Mouse (Mus musculus): ENCODE data around the gene Gemin6. TPM values are rescaled to one million over a fixed set of nuclear protein-coding genes. Genes with fewer than 3 reads are reported as not detected.
"Not testable (repeated sequence)": the region's sequence is repeated elsewhere in the genome, so short reads cannot be mapped to it uniquely, and the experiment has no call there.

The Gemin6 gene
- polyA plus RNA-seq, 1 experiment from 2014 or later = 18.8 TPM

- no peaks in the 10 kb centered on the region for H3K9me3 ChIP-seq (replicated peaks)
- H3K27me3 ChIP-seq (replicated peaks) = no peaks in the 10 kb centered on the region
- peak; percentile 92 for ATAC-seq (ENCODE audit: low FRiP score)
- H3K36me3 ChIP-seq = peaks cover 22% of the 10 kb centered on the region
- H3K4me2 ChIP-seq = peak within 1 kb of the TSS; percentile 89
- under 1% methylated on average over 81 of the region's 95 CpGs for WGBS
- H3K4me1 ChIP-seq = peaks cover 18% of the 10 kb centered on the region
- peak within 1 kb of the TSS; percentile 93 for H3K4me3 ChIP-seq (replicated peaks)
- peak within 1 kb of the TSS; percentile 99 for H3K9ac ChIP-seq (replicated peaks)
- peak within 1 kb of the TSS; percentile 100 for H3K27ac ChIP-seq (replicated peaks)
Observed at GRCm38 (mm10) chr17:80206671-80207581, 17.3 kb upstream of the Gemin6 start, which contains the start of the genes Srsf7 and Ttc39d. Gene Srsf7, minus strand, starts transcription at chr17:80207307. Gene Ttc39d, plus strand, starts transcription at chr17:80207460.

GRCm38 (mm10) chr17:80213998-80214397 lies 10.2 kb upstream of the Gemin6 start:
- H3K27me3 ChIP-seq (replicated peaks); H3K9me3 ChIP-seq (replicated peaks); H3K4me3 ChIP-seq (replicated peaks); H3K36me3 ChIP-seq; H3K9ac ChIP-seq (replicated peaks); H3K4me1 ChIP-seq; ATAC-seq (ENCODE audit: low FRiP score); H3K27ac ChIP-seq (replicated peaks); H3K4me2 ChIP-seq: not testable (repeated sequence)
- 94% methylated on average over 4 of the region's 4 CpGs for WGBS

GRCm38 (mm10) chr17:80220131-80220530 lies 4.1 kb upstream of the Gemin6 start:
- H3K9me3 ChIP-seq (replicated peaks) = no peaks in the 10 kb centered on the region
- peaks cover 8% of the 10 kb centered on the region for H3K4me1 ChIP-seq
- H3K36me3 ChIP-seq = no peaks in the 10 kb centered on the region
- no peak overlapping the region for H3K4me2 ChIP-seq
- WGBS = 70% methylated on average over 2 of the region's 2 CpGs
- no peak overlapping the region for H3K4me3 ChIP-seq (replicated peaks)
- no peak overlapping the region for H3K27ac ChIP-seq (replicated peaks)
- no peaks in the 10 kb centered on the region for H3K27me3 ChIP-seq (replicated peaks)
- no peak overlapping the region for H3K9ac ChIP-seq (replicated peaks)
- ATAC-seq (ENCODE audit: low FRiP score) = no peak

DNA sequence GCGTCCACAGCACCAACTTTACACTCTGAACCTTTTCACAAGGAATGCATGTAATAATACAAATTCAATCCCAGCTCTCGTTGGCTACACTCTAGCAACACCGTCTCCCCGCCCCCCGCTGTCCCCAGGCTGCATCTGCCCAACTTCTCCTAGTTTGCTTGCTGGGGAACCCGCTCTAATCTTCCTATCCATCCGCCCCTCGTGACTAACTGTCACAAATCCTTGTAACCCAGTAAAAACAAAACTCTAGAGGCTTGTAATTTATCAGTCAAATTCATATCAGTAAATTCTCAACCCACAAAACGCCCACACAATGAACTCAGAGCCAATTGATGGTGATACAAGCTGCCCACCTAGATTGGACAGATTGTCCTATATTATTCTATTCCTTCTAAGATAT lies 3.0 kb upstream of the Gemin6 start:
- Histone ChIP-seq H3K4me1 (peaks cover 9% of the 10 kb centered on the region), H3K9me3 (replicated peaks) (no peaks in the 10 kb centered on the region), H3K4me2 (no peak overlapping the region)

DNA sequence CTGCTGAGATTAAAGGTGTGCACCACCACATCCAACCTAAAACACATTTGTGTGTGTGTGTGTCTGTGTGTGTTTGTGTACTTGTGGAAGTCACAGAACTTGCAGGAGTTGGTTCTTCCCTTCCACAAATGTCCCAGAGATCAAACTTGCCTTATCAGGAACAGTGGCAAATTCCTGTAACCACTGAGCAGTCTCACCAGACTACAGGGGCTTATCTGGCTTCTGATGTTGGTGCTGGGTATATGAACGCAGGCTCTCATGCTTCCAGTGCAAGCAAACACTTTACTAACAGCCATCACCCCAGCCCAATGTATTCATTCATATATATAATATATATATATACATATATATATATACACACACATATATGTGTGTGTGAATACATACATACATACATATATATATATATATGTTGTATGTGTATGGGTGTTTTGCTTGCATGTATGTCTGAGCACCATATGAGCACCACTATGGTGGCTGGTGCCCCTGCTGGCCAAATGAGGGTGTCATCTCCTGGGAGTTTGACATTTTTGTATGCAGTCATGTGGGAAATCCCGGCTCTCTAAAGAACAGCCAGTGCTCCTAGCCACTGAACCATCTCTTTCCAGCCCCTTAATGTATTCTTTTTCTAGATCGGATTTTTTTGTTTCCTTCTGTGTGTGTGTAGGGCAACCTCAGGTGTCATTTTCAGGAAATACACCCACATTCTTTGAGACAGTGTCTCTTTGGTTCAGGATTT lies 2.2 kb upstream of the Gemin6 start:
- no peak overlapping the region for H3K27ac ChIP-seq (replicated peaks)
- no peak overlapping the region for H3K9ac ChIP-seq (replicated peaks)
- no peaks in the 10 kb centered on the region for H3K9me3 ChIP-seq (replicated peaks)
- 64% methylated on average over 3 of the region's 3 CpGs for WGBS
- H3K4me1 ChIP-seq = peaks cover 9% of the 10 kb centered on the region
- no peak overlapping the region for H3K4me2 ChIP-seq
- no peaks in the 10 kb centered on the region for H3K36me3 ChIP-seq
- H3K27me3 ChIP-seq (replicated peaks) = no peaks in the 10 kb centered on the region
- no peak for ATAC-seq (ENCODE audit: low FRiP score)
- H3K4me3 ChIP-seq (replicated peaks) = no peak overlapping the region

More for the DNA sequence above, 3.0 kb upstream of the Gemin6 start:
- Histone ChIP-seq H3K27me3 (replicated peaks) (no peaks in the 10 kb centered on the region), H3K27ac (replicated peaks) (no peak overlapping the region), H3K4me3 (replicated peaks) (no peak overlapping the region), H3K36me3 (no peaks in the 10 kb centered on the region), H3K9ac (replicated peaks) (no peak overlapping the region)
- 73% methylated on average over 9 of the region's 9 CpGs for WGBS
- no peak for ATAC-seq (ENCODE audit: low FRiP score)

GRCm38 (mm10) chr17:80223829-80224228 lies 412 bp upstream of the Gemin6 start:
- H3K36me3 ChIP-seq = no peaks in the 10 kb centered on the region
- ATAC-seq (ENCODE audit: low FRiP score) = peak; percentile 75
- 3% methylated on average over 9 of the region's 9 CpGs for WGBS

GRCm38 (mm10) chr17:80225142-80225541 lies 901 bp downstream of the Gemin6 start:
- not testable (repeated sequence) for H3K9me3 ChIP-seq (replicated peaks); H3K36me3 ChIP-seq; ATAC-seq (ENCODE audit: low FRiP score); H3K27me3 ChIP-seq (replicated peaks)
- Histone ChIP-seq H3K4me2 (peak overlapping the region; percentile 66), H3K27ac (replicated peaks) (peak overlapping the region; percentile 85), H3K4me3 (replicated peaks) (peak overlapping the region; percentile 61), H3K9ac (replicated peaks) (peak overlapping the region; percentile 64), H3K4me1 (peaks cover 16% of the 10 kb centered on the region)
- 56% methylated on average over 5 of the region's 5 CpGs for WGBS

More at GRCm38 (mm10) chr17:80223829-80224228, 412 bp upstream of the Gemin6 start:
- peak overlapping the region; percentile 64 for H3K9ac ChIP-seq (replicated peaks)
- no peaks in the 10 kb centered on the region for H3K27me3 ChIP-seq (replicated peaks)
- H3K9me3 ChIP-seq (replicated peaks) = no peaks in the 10 kb centered on the region
- H3K4me3 ChIP-seq (replicated peaks) = peak overlapping the region; percentile 61
- H3K4me2 ChIP-seq = peak overlapping the region; percentile 66
- peak overlapping the region; percentile 85 for H3K27ac ChIP-seq (replicated peaks)
- peaks cover 9% of the 10 kb centered on the region for H3K4me1 ChIP-seq

- Histone ChIP-seq H3K4me1 (peaks cover 13% of the 10 kb centered on the region), H3K9ac (replicated peaks) (no peak overlapping the region), H3K27ac (replicated peaks) (no peak overlapping the region), H3K4me3 (replicated peaks) (no peak overlapping the region), H3K4me2 (no peak overlapping the region), H3K36me3 (no peaks in the 10 kb centered on the region), H3K27me3 (replicated peaks) (no peaks in the 10 kb centered on the region), H3K9me3 (replicated peaks) (no peaks in the 10 kb centered on the region)
- WGBS = 81% methylated on average over 2 of the region's 2 CpGs
- no peak for ATAC-seq (ENCODE audit: low FRiP score)
Observed at GRCm38 (mm10) chr17:80229396-80229795, 5.2 kb downstream of the Gemin6 start.

DNA sequence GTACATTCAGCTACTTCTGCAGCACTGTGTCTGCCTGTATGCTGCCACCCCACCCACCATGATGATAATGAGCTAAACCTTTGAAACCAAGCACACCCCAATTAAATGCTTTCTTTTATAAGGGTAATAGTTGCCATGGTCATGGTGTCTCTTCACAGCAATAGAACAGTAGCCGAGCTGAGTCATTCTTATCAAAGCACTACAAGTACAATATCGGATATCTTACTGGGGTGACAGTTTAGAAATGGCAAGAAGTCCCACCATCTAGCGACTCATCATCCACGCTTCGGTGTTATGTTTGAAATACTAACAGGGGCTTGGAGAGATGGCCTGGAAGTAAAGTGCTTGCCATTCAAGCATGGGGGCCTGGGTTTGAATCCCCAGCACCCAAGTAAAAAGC lies 9.6 kb downstream of the Gemin6 start:
- Histone ChIP-seq H3K4me1 (peaks cover 7% of the 10 kb centered on the region; the same call in 1 of the 2 replicates), H3K27ac (replicated peaks) (no peak overlapping the region), H3K27me3 (replicated peaks) (no peaks in the 10 kb centered on the region), H3K4me3 (replicated peaks) (no peak overlapping the region), H3K9ac (replicated peaks) (no peak overlapping the region), H3K9me3 (replicated peaks) (no peaks in the 10 kb centered on the region), H3K4me2 (no peak overlapping the region), H3K36me3 (peaks cover 20% of the 10 kb centered on the region)
- WGBS = 95% methylated on average over 5 of the region's 5 CpGs
- ATAC-seq (ENCODE audit: low FRiP score) = no peak

- H3K4me2 ChIP-seq = no peak overlapping the region
- ATAC-seq (ENCODE audit: low FRiP score) = no peak
- 88% methylated on average over 7 of the region's 7 CpGs for WGBS
- peaks cover 24% of the 10 kb centered on the region for H3K36me3 ChIP-seq
- no peaks in the 10 kb centered on the region for H3K27me3 ChIP-seq (replicated peaks)
- H3K9me3 ChIP-seq (replicated peaks) = no peaks in the 10 kb centered on the region
- H3K4me1 ChIP-seq = peaks cover 2% of the 10 kb centered on the region; the same call in 1 of the 2 replicates
- no peak overlapping the region for H3K27ac ChIP-seq (replicated peaks)
- no peak overlapping the region for H3K9ac ChIP-seq (replicated peaks)
- H3K4me3 ChIP-seq (replicated peaks) = no peak overlapping the region
Observed at GRCm38 (mm10) chr17:80234376-80234775, 10.1 kb downstream of the Gemin6 start.

GRCm38 (mm10) chr17:80235477-80235876 lies 11.2 kb downstream of the Gemin6 start:
- H3K36me3 ChIP-seq = peaks cover 34% of the 10 kb centered on the region
- no peaks in the 10 kb centered on the region for H3K9me3 ChIP-seq (replicated peaks)
- H3K27me3 ChIP-seq (replicated peaks) = no peaks in the 10 kb centered on the region
- H3K4me1 ChIP-seq = no peaks in the 10 kb centered on the region
- no peak overlapping the region for H3K4me2 ChIP-seq
- H3K27ac ChIP-seq (replicated peaks) = no peak overlapping the region
- 90% methylated on average over 3 of the region's 3 CpGs for WGBS
- no peak overlapping the region for H3K9ac ChIP-seq (replicated peaks)
- no peak for ATAC-seq (ENCODE audit: low FRiP score)
- H3K4me3 ChIP-seq (replicated peaks) = no peak overlapping the region
